ENCODE assay signal across 8 mouse cellular contexts in genomic region chr6:32780602-32781001, GRCm38 (mm10).
DNase-seq lines count a peak whose midpoint lies in the region; ATAC-seq lines count a peak whose summit lies in the region.

No protein-coding gene starts in this region.

- 0 out of 2 replicates have a peak overlapping the region, but pooled peaks have one; percentile 19 for H3K4me2 ChIP-seq in embryonic facial prominence, embryonic 12.5 days (replicated peaks)
- peak overlapping the region; percentile 38 for H3K4me2 ChIP-seq in heart, embryonic 11.5 days
- H3K4me2 ChIP-seq in liver, embryonic 16.5 days (ENCODE audit: low read depth, low read length), result peak overlapping the region; percentile 19; the same call in 1 of the 2 replicates

- no peak for DNase-seq in embryonic facial prominence, embryonic 10.5 days (ENCODE audit: low spot score)
- DNase-seq in cerebellum, adult 11 months, result peak; percentile 16
- DNase-seq in kidney, postnatal 4 days, result peak; percentile 11 to 38
- no peak for DNase-seq in urinary bladder, postnatal 14 days (ENCODE audit: low spot score)

- H3K4me3 ChIP-seq in embryonic facial prominence, embryonic 12.5 days, result no peak overlapping the region
- no peak overlapping the region for H3K4me3 ChIP-seq in embryonic facial prominence, embryonic 10.5 days
- no peak overlapping the region for H3K4me3 ChIP-seq in heart, embryonic 11.5 days (ENCODE audit: low read depth, low read length)
- no peak overlapping the region for H3K4me3 ChIP-seq in liver, embryonic 16.5 days (ENCODE audit: low read depth, low read length)

- WGBS in embryonic facial prominence, embryonic 12.5 days, result 22% methylated on average over 11 of the region's 11 CpGs
- 27% methylated on average over 11 of the region's 11 CpGs for WGBS in embryonic facial prominence, embryonic 10.5 days
- 17% methylated on average over 11 of the region's 11 CpGs for WGBS in heart, embryonic 11.5 days (ENCODE audit: insufficient replicate concordance)
- 7% methylated on average over 11 of the region's 11 CpGs for WGBS in liver, embryonic 16.5 days (ENCODE audit: insufficient replicate concordance)

- no peak for ATAC-seq in embryonic facial prominence, embryonic 12.5 days (ENCODE audit: insufficient number of reproducible peaks, insufficient read depth, low FRiP score, low TSS enrichment)
- ATAC-seq in heart, embryonic 11.5 days (replicated peaks; ENCODE audit: insufficient number of reproducible peaks, low FRiP score, low TSS enrichment), result no peak
- no peak for ATAC-seq in liver, embryonic 16.5 days (ENCODE audit: low read depth)
- ATAC-seq in CD4-positive, CD25-positive, alpha-beta regulatory T cell, adult 4 months, result no peak

- no peaks in the 10 kb centered on the region for H3K4me1 ChIP-seq in embryonic facial prominence, embryonic 12.5 days
- peaks cover 7% of the 10 kb centered on the region for H3K4me1 ChIP-seq in embryonic facial prominence, embryonic 10.5 days
- peaks cover 5% of the 10 kb centered on the region; the same call in 1 of the 2 replicates for H3K4me1 ChIP-seq in heart, embryonic 11.5 days (ENCODE audit: control insufficient read depth, insufficient read depth, low read length)
- H3K4me1 ChIP-seq in liver, embryonic 16.5 days (ENCODE audit: control insufficient read depth, low read depth, low read length), result no peaks in the 10 kb centered on the region

- H3K9me3 ChIP-seq in embryonic facial prominence, embryonic 12.5 days, result no peaks in the 10 kb centered on the region
- H3K9me3 ChIP-seq in embryonic facial prominence, embryonic 10.5 days, result no peaks in the 10 kb centered on the region
- no peaks in the 10 kb centered on the region for H3K9me3 ChIP-seq in heart, embryonic 11.5 days (replicated peaks; ENCODE audit: control insufficient read depth, low read length)
- H3K9me3 ChIP-seq in liver, embryonic 16.5 days (replicated peaks; ENCODE audit: control insufficient read depth, low read length), result no peaks in the 10 kb centered on the region

- no peak overlapping the region for H3K9ac ChIP-seq in embryonic facial prominence, embryonic 12.5 days
- H3K9ac ChIP-seq in heart, embryonic 11.5 days (ENCODE audit: low read depth, low read length), result no peak overlapping the region
- H3K9ac ChIP-seq in liver, embryonic 16.5 days (ENCODE audit: low read depth, low read length), result no peak overlapping the region

- H3K27ac ChIP-seq in embryonic facial prominence, embryonic 12.5 days, result no peak overlapping the region
- no peak overlapping the region for H3K27ac ChIP-seq in embryonic facial prominence, embryonic 10.5 days (replicated peaks)
- no peak overlapping the region for H3K27ac ChIP-seq in heart, embryonic 11.5 days (ENCODE audit: low read depth, low read length)
- H3K27ac ChIP-seq in liver, embryonic 16.5 days (ENCODE audit: low read length), result no peak overlapping the region

- no peaks in the 10 kb centered on the region for H3K36me3 ChIP-seq in embryonic facial prominence, embryonic 12.5 days
- H3K36me3 ChIP-seq in embryonic facial prominence, embryonic 10.5 days (replicated peaks), result no peaks in the 10 kb centered on the region
- no peaks in the 10 kb centered on the region for H3K36me3 ChIP-seq in heart, embryonic 11.5 days (ENCODE audit: control insufficient read depth, insufficient read depth, low read length)
- no peaks in the 10 kb centered on the region for H3K36me3 ChIP-seq in liver, embryonic 16.5 days (ENCODE audit: control insufficient read depth, insufficient read depth)

- no peaks in the 10 kb centered on the region for H3K27me3 ChIP-seq in embryonic facial prominence, embryonic 12.5 days
- no peaks in the 10 kb centered on the region for H3K27me3 ChIP-seq in embryonic facial prominence, embryonic 10.5 days (replicated peaks; ENCODE audit: low read depth, poor library complexity, severe bottlenecking)
- H3K27me3 ChIP-seq in heart, embryonic 11.5 days (ENCODE audit: control insufficient read depth, insufficient read depth, low read length), result no peaks in the 10 kb centered on the region
- 0 out of 2 replicates have a peak, but pooled peaks cover 3% of the 10 kb centered on the region for H3K27me3 ChIP-seq in liver, embryonic 16.5 days (ENCODE audit: control insufficient read depth, insufficient read depth, low read depth, low read length)

Comparison
In these comparisons a context has a peak if more than half of its experiments do, and no peak if none do; other contexts are left out.
1. DNase-seq: peak in cerebellum, adult 11 months (single experiment) and kidney, postnatal 4 days (2 of 2); none in embryonic facial prominence, embryonic 10.5 days (single experiment) and urinary bladder, postnatal 14 days (single experiment).
2. Peak in every context shown above with its lines, with median percentiles within 50 percentile points of each other: H3K4me2 ChIP-seq.